Mouse (Mus musculus) liver, embryonic 14.5 days (tissue): ENCODE results near the gene Chmp1a. TPM values are rescaled to one million over a fixed set of nuclear protein-coding genes. Genes with fewer than 3 reads are reported as not detected.

ENCODE experiments used
- ATAC-seq: fragments of 200-750 bp; cut with Nextera tagmentation; 2 replicates; pipeline ENCODE4 v1.8.0; 2017; ENCODE audit warnings: moderate number of reproducible peaks, mild to moderate bottlenecking, moderate library complexity; ENCODE audit not compliant: insufficient read depth
- DNase-seq, 3 experiments: peaks; one replicate each; pipeline ENCODE4 v3.0.0-alpha.2; 2012 to 2013; ENCODE audit warnings: low read depth in 3 of 3, low spot score in 3 of 3
- H3K27ac ChIP-seq: fragments of 300-500 bp; sonication (generic); 2 replicates; pipeline ENCODE4 v1.5.1; 2014; ENCODE audit warnings: moderate library complexity, mild to moderate bottlenecking, control low read depth, inconsistent platforms
- H3K27me3 ChIP-seq: fragments of 300-500 bp; sonication (generic); 2 replicates; pipeline ENCODE4 v1.6.1; 2014; ENCODE audit warnings: mild to moderate bottlenecking, low read length, moderate library complexity; ENCODE audit not compliant: control insufficient read depth, insufficient read depth
- H3K36me3 ChIP-seq: fragments of 300-500 bp; sonication (generic); replicated peaks from 2 replicates; pipeline ENCODE4 v1.6.1; 2014; ENCODE audit warnings: low read depth; ENCODE audit not compliant: control insufficient read depth, insufficient read depth
- H3K4me1 ChIP-seq, 2 experiments: fragments of 200-500 bp in 1 of 2; fragments of 300-500 bp in 1 of 2; sonication (generic) in 1 of 2; replicated peaks; 2 replicates each; pipeline ENCODE4 v1.6.1; 2012 to 2014; ENCODE audit warnings: antibody characterized with exemption in 1 of 2, inconsistent platforms in 1 of 2, low read length in 1 of 2; ENCODE audit not compliant: control insufficient read depth in 2 of 2, insufficient read depth in 2 of 2
- H3K4me2 ChIP-seq: fragments of 300-500 bp; sonication (generic); 2 replicates; pipeline ENCODE4 v1.6.1; 2014; ENCODE audit warnings: low read depth, mild to moderate bottlenecking, control low read depth, moderate library complexity
- H3K4me3 ChIP-seq, 2 experiments: fragments of 200-500 bp in 1 of 2; fragments of 300-500 bp in 1 of 2; sonication (generic) in 1 of 2; 2 replicates each; pipeline ENCODE4 v1.5.1; 2012 to 2014; ENCODE audit warnings: low read depth in 2 of 2, low read length in 2 of 2, mild to moderate bottlenecking in 2 of 2, control low read depth in 1 of 2, inconsistent platforms in 1 of 2, moderate library complexity in 1 of 2; ENCODE audit not compliant: insufficient read depth in 1 of 2
- H3K9ac ChIP-seq: fragments of 300-500 bp; sonication (generic); replicated peaks from 2 replicates; pipeline ENCODE4 v1.6.1; 2014; ENCODE audit warnings: mild to moderate bottlenecking, control low read depth, moderate library complexity
- H3K9me3 ChIP-seq: fragments of 300-500 bp; sonication (generic); 2 replicates; pipeline ENCODE4 v1.6.1; 2016; ENCODE audit warnings: low read length, mixed read lengths; ENCODE audit not compliant: control insufficient read depth
- CTCF ChIP-seq: IDR thresholded peaks from 2 replicates; pipeline ENCODE4 v1.5.1; 2016; ENCODE audit warnings: antibody characterized with exemption, low read depth, control low read depth
- EP300 ChIP-seq: IDR thresholded peaks from 2 replicates; pipeline ENCODE4 v1.6.1; 2016; ENCODE audit warnings: antibody characterized with exemption, low read depth
- WGBS: fragments of 180-500 bp; shearing (Covaris S2); extraction: QIAGEN DNeasy Blood & Tissue Kit; methylation state at CpG from one replicate; pipeline ENCODE4 v1.1.7; 2014; ENCODE audit not compliant: insufficient replicate concordance; 5-methylcytosine and 5-hydroxymethylcytosine counted together
- polyA plus RNA-seq, 2 experiments: library from polyadenylated mRNA; depleted of rRNA in 1 of 2; stranded (reverse) in 1 of 2; unstranded in 1 of 2; fragments of >200 nt; fragmentation: Nextera tagmentation in 1 of 2; extraction: Ambion mirVana in 1 of 2; gene quantifications; 2 replicates each; pipeline versions ENCODE4 v1.2.1 to v1.2.3; 2012 to 2014

Chmp1a gene
- polyA plus RNA-seq, 2 experiments, result 29.9 to 42.9 TPM

GRCm38 (mm10) chr8:123188841-123189240 is 23.7 kb downstream of the Chmp1a start:
- no peak overlapping the region for H3K4me2 ChIP-seq
- ATAC-seq, result no peak
- no peaks in the 10 kb centered on the region for H3K9me3 ChIP-seq
- TF ChIP-seq EP300, result no peak
- no peak for TF ChIP-seq CTCF
- H3K9ac ChIP-seq, result no peak overlapping the region
- H3K27me3 ChIP-seq, result no peaks in the 10 kb centered on the region
- WGBS, result 38% methylated on average over 7 of the region's 7 CpGs
- DNase-seq, result no peak
- H3K27ac ChIP-seq, result no peak overlapping the region
- H3K36me3 ChIP-seq, result no peaks in the 10 kb centered on the region
- peaks cover 2 to 22% of the 10 kb centered on the region in 2 experiments; a peak in 3 of 4 replicates for H3K4me1 ChIP-seq
- no peak overlapping the region for H3K4me3 ChIP-seq

GRCm38 (mm10) chr8:123188006-123188405 is 24.6 kb downstream of the Chmp1a start:
- Histone ChIP-seq H3K36me3 (no peaks in the 10 kb centered on the region), H3K27ac (no peak overlapping the region), H3K4me1 (peaks cover 2 to 22% of the 10 kb centered on the region in 2 experiments; a peak in 3 of 4 replicates), H3K27me3 (no peaks in the 10 kb centered on the region), H3K4me2 (no peak overlapping the region), H3K4me3 (no peak overlapping the region), H3K9me3 (no peaks in the 10 kb centered on the region), H3K9ac (no peak overlapping the region)
- WGBS, result 70% methylated on average over 2 of the region's 2 CpGs
- TF ChIP-seq EP300 (no peak), CTCF (no peak)
- DNase-seq (no peak), ATAC-seq (no peak)

- Histone ChIP-seq H3K27me3 (no peaks in the 10 kb centered on the region), H3K4me3 (no peak within 1 kb of the TSS), H3K27ac (no peak within 1 kb of the TSS), H3K4me1 (peaks cover 2 to 16% of the 10 kb centered on the region in 2 experiments; a peak in 3 of 4 replicates), H3K9me3 (no peaks in the 10 kb centered on the region), H3K4me2 (no peak within 1 kb of the TSS), H3K9ac (no peak within 1 kb of the TSS), H3K36me3 (no peaks in the 10 kb centered on the region)
- TF ChIP-seq CTCF, result no peak
- no peak for TF ChIP-seq EP300
- 49% methylated on average over 19 of the region's 19 CpGs for WGBS
- no peak for ATAC-seq
- no peak for DNase-seq
Observed at GRCm38 (mm10) chr8:123185566-123186409, 26.8 kb downstream of the Chmp1a start, which contains the start of gene Dpep1. TSS of gene Dpep1 (plus strand) at chr8:123186242.

GRCm38 (mm10) chr8:123181391-123181790 is 31.2 kb downstream of the Chmp1a start:
- no peak for TF ChIP-seq EP300
- no peak for TF ChIP-seq CTCF
- H3K27ac ChIP-seq, result no peak overlapping the region
- WGBS, result 62% methylated on average over 3 of the region's 3 CpGs
- no peaks in the 10 kb centered on the region; a peak in 1 of 4 replicates for H3K4me1 ChIP-seq
- no peak overlapping the region for H3K4me3 ChIP-seq
- H3K36me3 ChIP-seq, result no peaks in the 10 kb centered on the region
- DNase-seq (peak in 1 of 3 experiments; percentile 24), ATAC-seq (peak; percentile 39; the same call in 1 of the 2 replicates)
- no peaks in the 10 kb centered on the region for H3K27me3 ChIP-seq
- H3K9ac ChIP-seq, result no peak overlapping the region
- no peaks in the 10 kb centered on the region; the same call in 1 of the 2 replicates for H3K9me3 ChIP-seq
- no peak overlapping the region for H3K4me2 ChIP-seq

- DNase-seq (no peak), ATAC-seq (no peak)
- no peak within 1 kb of the TSS for H3K4me2 ChIP-seq
- no peak within 1 kb of the TSS for H3K4me3 ChIP-seq
- H3K27me3 ChIP-seq, result no peaks in the 10 kb centered on the region
- no peak within 1 kb of the TSS for H3K9ac ChIP-seq
- peaks cover 23 to 33% of the 10 kb centered on the region in 2 experiments for H3K4me1 ChIP-seq
- TF ChIP-seq CTCF, result no peak
- TF ChIP-seq EP300, result no peak
- H3K9me3 ChIP-seq, result no peaks in the 10 kb centered on the region
- H3K36me3 ChIP-seq, result no peaks in the 10 kb centered on the region
- no peak within 1 kb of the TSS for H3K27ac ChIP-seq
- 29% methylated on average over 13 of the region's 13 CpGs for WGBS
Observed at GRCm38 (mm10) chr8:123157888-123158465, 54.6 kb downstream of the Chmp1a start, which contains the start of gene Sult5a1. TSS of gene Sult5a1 (minus strand) at chr8:123158315.
